Mouse (Mus musculus): ENCODE results near the gene Nup54. TPM values are rescaled to one million over a fixed set of nuclear protein-coding genes. Genes with fewer than 3 reads are reported as not detected.

Gene Nup54
- polyA plus RNA-seq, 1 experiment: 26.9 TPM

GRCm38 (mm10) chr5:92465511-92465910, 30.5 kb upstream of the Nup54 start:
- H3K27me3 ChIP-seq (ENCODE audit: control insufficient read depth, insufficient read depth, low read length): no peaks in the 10 kb centered on the region
- peaks cover 32% of the 10 kb centered on the region for H3K4me1 ChIP-seq (replicated peaks; ENCODE audit: control insufficient read depth, insufficient read depth, low read length)
- no peak for DNase-seq
- 92% methylated on average over 5 of the region's 5 CpGs for WGBS
- TF ChIP-seq POLR2A (IDR thresholded peaks at IDR 0.05; ENCODE audit: control insufficient read depth, extremely low read depth, insufficient read depth, low read length, poor library complexity) (no peak), CTCF (IDR thresholded peaks at IDR 0.05; ENCODE audit: borderline replicate concordance, control insufficient read depth, extremely low read depth, insufficient read depth, low read length, poor library complexity) (no peak)
- no peak overlapping the region for H3K27ac ChIP-seq (ENCODE audit: control insufficient read depth, insufficient read depth, low read length)
- no peak overlapping the region for H3K4me3 ChIP-seq (ENCODE audit: control insufficient read depth, insufficient read depth, low read length)
- peaks cover 7% of the 10 kb centered on the region for H3K36me3 ChIP-seq (ENCODE audit: control insufficient read depth, insufficient read depth, low read length)

- H3K27me3 ChIP-seq (ENCODE audit: control insufficient read depth, insufficient read depth, low read length): no peaks in the 10 kb centered on the region
- peak; percentile 75; the same call in 1 of the 2 replicates for TF ChIP-seq CTCF (IDR thresholded peaks at IDR 0.05; ENCODE audit: borderline replicate concordance, control insufficient read depth, extremely low read depth, insufficient read depth, low read length, poor library complexity)
- no peak for TF ChIP-seq POLR2A (IDR thresholded peaks at IDR 0.05; ENCODE audit: control insufficient read depth, extremely low read depth, insufficient read depth, low read length, poor library complexity)
- DNase-seq: peak; percentile 78
- WGBS: 52% methylated on average over 5 of the region's 5 CpGs
- peaks cover 2% of the 10 kb centered on the region; the same call in 1 of the 2 replicates for H3K4me1 ChIP-seq (replicated peaks; ENCODE audit: control insufficient read depth, insufficient read depth, low read length)
- H3K36me3 ChIP-seq (ENCODE audit: control insufficient read depth, insufficient read depth, low read length): peaks cover 21% of the 10 kb centered on the region
- no peak overlapping the region for H3K4me3 ChIP-seq (ENCODE audit: control insufficient read depth, insufficient read depth, low read length)
- no peak overlapping the region for H3K27ac ChIP-seq (ENCODE audit: control insufficient read depth, insufficient read depth, low read length)
Measured at GRCm38 (mm10) chr5:92461321-92461720, 26.3 kb upstream of the Nup54 start.

- WGBS: 90% methylated on average over 5 of the region's 5 CpGs
- Histone ChIP-seq H3K4me1 (replicated peaks; ENCODE audit: control insufficient read depth, insufficient read depth, low read length) (peaks cover 2% of the 10 kb centered on the region; the same call in 1 of the 2 replicates), H3K4me3 (ENCODE audit: control insufficient read depth, insufficient read depth, low read length) (no peak overlapping the region), H3K27ac (ENCODE audit: control insufficient read depth, insufficient read depth, low read length) (no peak overlapping the region), H3K36me3 (ENCODE audit: control insufficient read depth, insufficient read depth, low read length) (peaks cover 37% of the 10 kb centered on the region), H3K27me3 (ENCODE audit: control insufficient read depth, insufficient read depth, low read length) (no peaks in the 10 kb centered on the region)
- DNase-seq: no peak
- TF ChIP-seq POLR2A (IDR thresholded peaks at IDR 0.05; ENCODE audit: control insufficient read depth, extremely low read depth, insufficient read depth, low read length, poor library complexity): no peak
- no peak for TF ChIP-seq CTCF (IDR thresholded peaks at IDR 0.05; ENCODE audit: borderline replicate concordance, control insufficient read depth, extremely low read depth, insufficient read depth, low read length, poor library complexity)
Measured at GRCm38 (mm10) chr5:92458726-92459125, 23.7 kb upstream of the Nup54 start.

GRCm38 (mm10) chr5:92457410-92457809, 22.4 kb upstream of the Nup54 start:
- H3K36me3 ChIP-seq (ENCODE audit: control insufficient read depth, insufficient read depth, low read length): peaks cover 48% of the 10 kb centered on the region
- WGBS: 86% methylated on average over 2 of the region's 2 CpGs
- TF ChIP-seq POLR2A (IDR thresholded peaks at IDR 0.05; ENCODE audit: control insufficient read depth, extremely low read depth, insufficient read depth, low read length, poor library complexity): no peak
- TF ChIP-seq CTCF (IDR thresholded peaks at IDR 0.05; ENCODE audit: borderline replicate concordance, control insufficient read depth, extremely low read depth, insufficient read depth, low read length, poor library complexity): no peak
- no peaks in the 10 kb centered on the region for H3K27me3 ChIP-seq (ENCODE audit: control insufficient read depth, insufficient read depth, low read length)
- no peak for DNase-seq
- H3K27ac ChIP-seq (ENCODE audit: control insufficient read depth, insufficient read depth, low read length): no peak overlapping the region
- no peaks in the 10 kb centered on the region for H3K4me1 ChIP-seq (replicated peaks; ENCODE audit: control insufficient read depth, insufficient read depth, low read length)
- H3K4me3 ChIP-seq (ENCODE audit: control insufficient read depth, insufficient read depth, low read length): no peak overlapping the region

- Histone ChIP-seq H3K36me3 (ENCODE audit: control insufficient read depth, insufficient read depth, low read length) (peaks cover 74% of the 10 kb centered on the region), H3K27me3 (ENCODE audit: control insufficient read depth, insufficient read depth, low read length) (no peaks in the 10 kb centered on the region), H3K27ac (ENCODE audit: control insufficient read depth, insufficient read depth, low read length) (no peak overlapping the region), H3K4me3 (ENCODE audit: control insufficient read depth, insufficient read depth, low read length) (no peak overlapping the region), H3K4me1 (replicated peaks; ENCODE audit: control insufficient read depth, insufficient read depth, low read length) (no peaks in the 10 kb centered on the region)
- 99% methylated on average over 5 of the region's 5 CpGs for WGBS
- TF ChIP-seq POLR2A (IDR thresholded peaks at IDR 0.05; ENCODE audit: control insufficient read depth, extremely low read depth, insufficient read depth, low read length, poor library complexity) (no peak), CTCF (IDR thresholded peaks at IDR 0.05; ENCODE audit: borderline replicate concordance, control insufficient read depth, extremely low read depth, insufficient read depth, low read length, poor library complexity) (no peak)
- no peak for DNase-seq
Measured at GRCm38 (mm10) chr5:92452876-92453275, 17.9 kb upstream of the Nup54 start.

- peaks cover 66% of the 10 kb centered on the region for H3K36me3 ChIP-seq (ENCODE audit: control insufficient read depth, insufficient read depth, low read length)
Measured at GRCm38 (mm10) chr5:92446736-92447135, 11.7 kb upstream of the Nup54 start.

GRCm38 (mm10) chr5:92445016-92445415, 10.0 kb upstream of the Nup54 start:
- TF ChIP-seq POLR2A (IDR thresholded peaks at IDR 0.05; ENCODE audit: control insufficient read depth, extremely low read depth, insufficient read depth, low read length, poor library complexity): no peak
- TF ChIP-seq CTCF (IDR thresholded peaks at IDR 0.05; ENCODE audit: borderline replicate concordance, control insufficient read depth, extremely low read depth, insufficient read depth, low read length, poor library complexity): no peak
- Histone ChIP-seq H3K4me3 (ENCODE audit: control insufficient read depth, insufficient read depth, low read length) (no peak overlapping the region), H3K36me3 (ENCODE audit: control insufficient read depth, insufficient read depth, low read length) (peaks cover 50% of the 10 kb centered on the region), H3K27me3 (ENCODE audit: control insufficient read depth, insufficient read depth, low read length) (no peaks in the 10 kb centered on the region), H3K27ac (ENCODE audit: control insufficient read depth, insufficient read depth, low read length) (no peak overlapping the region), H3K4me1 (replicated peaks; ENCODE audit: control insufficient read depth, insufficient read depth, low read length) (no peaks in the 10 kb centered on the region)
- WGBS: 97% methylated on average over 2 of the region's 2 CpGs
- DNase-seq: no peak

More at GRCm38 (mm10) chr5:92446736-92447135, 11.7 kb upstream of the Nup54 start:
- WGBS: 97% methylated on average over 5 of the region's 5 CpGs
- TF ChIP-seq POLR2A (IDR thresholded peaks at IDR 0.05; ENCODE audit: control insufficient read depth, extremely low read depth, insufficient read depth, low read length, poor library complexity) (no peak), CTCF (IDR thresholded peaks at IDR 0.05; ENCODE audit: borderline replicate concordance, control insufficient read depth, extremely low read depth, insufficient read depth, low read length, poor library complexity) (no peak)
- Histone ChIP-seq H3K27ac (ENCODE audit: control insufficient read depth, insufficient read depth, low read length) (no peak overlapping the region), H3K4me1 (replicated peaks; ENCODE audit: control insufficient read depth, insufficient read depth, low read length) (no peaks in the 10 kb centered on the region), H3K27me3 (ENCODE audit: control insufficient read depth, insufficient read depth, low read length) (no peaks in the 10 kb centered on the region), H3K4me3 (ENCODE audit: control insufficient read depth, insufficient read depth, low read length) (no peak overlapping the region)
- DNase-seq: no peak

Measured in thymus, adult 2 months (tissue).